Mouse (Mus musculus): ENCODE results near the gene Usp22. TPM values are rescaled to one million over a fixed set of nuclear protein-coding genes. Genes with fewer than 3 reads are reported as not detected.
"Not testable (repeated sequence)": the region's sequence is repeated elsewhere in the genome, so short reads cannot be mapped to it uniquely, and the experiment has no call there.

Gene Usp22
- polyA plus RNA-seq, 1 experiment from 2014 or later, result 344 TPM

DNA sequence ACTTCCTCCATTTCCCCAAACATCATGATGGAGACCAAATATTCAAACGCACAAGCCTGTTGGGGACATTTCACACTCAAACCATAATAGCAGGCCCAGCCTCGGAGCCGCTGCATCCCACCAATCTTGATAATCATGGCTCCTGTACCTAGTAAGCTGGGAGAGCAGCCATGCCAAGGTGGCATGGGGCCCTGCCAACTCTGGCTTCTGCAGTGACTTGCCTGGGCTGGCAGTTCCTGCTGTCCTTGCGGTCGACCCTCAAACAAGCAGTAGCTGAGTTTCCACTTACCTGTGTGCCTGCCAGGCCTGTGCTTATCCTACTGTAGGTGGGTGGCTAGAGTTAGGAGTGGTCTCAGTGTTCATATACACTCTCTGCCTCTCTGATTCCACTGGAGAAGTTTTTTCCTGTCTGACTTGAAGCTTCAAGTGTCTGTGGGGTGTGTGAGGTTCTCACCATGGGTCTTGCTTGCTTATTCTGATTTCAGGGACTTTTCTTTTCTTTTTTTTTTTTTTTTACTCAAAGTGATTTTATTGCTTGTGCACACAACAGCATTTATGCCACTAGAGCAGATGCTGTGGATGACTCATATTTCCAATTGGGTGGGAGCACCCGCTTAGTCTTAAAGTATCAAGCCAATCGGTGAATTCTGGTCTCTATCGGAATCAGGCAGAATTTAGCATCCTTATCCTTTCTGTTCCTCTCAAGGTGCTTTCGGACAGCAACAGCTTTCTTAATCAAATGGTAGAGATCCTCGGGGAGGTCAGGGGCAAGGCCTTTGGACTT is 30.5 kb upstream of the Usp22 start:
- no peak overlapping the region for H3K9ac ChIP-seq
- no peaks in the 10 kb centered on the region for H3K4me1 ChIP-seq
- no peaks in the 10 kb centered on the region for H3K27me3 ChIP-seq
- no peak overlapping the region for H3K27ac ChIP-seq
- ATAC-seq (ENCODE audit: low FRiP score), result no peak
- no peaks in the 10 kb centered on the region for H3K9me3 ChIP-seq (replicated peaks)
- 92% methylated on average over 10 of the region's 10 CpGs for WGBS
- no peaks in the 10 kb centered on the region for H3K36me3 ChIP-seq
- no peak overlapping the region for H3K4me3 ChIP-seq
- no peak overlapping the region for H3K4me2 ChIP-seq (replicated peaks)

DNA sequence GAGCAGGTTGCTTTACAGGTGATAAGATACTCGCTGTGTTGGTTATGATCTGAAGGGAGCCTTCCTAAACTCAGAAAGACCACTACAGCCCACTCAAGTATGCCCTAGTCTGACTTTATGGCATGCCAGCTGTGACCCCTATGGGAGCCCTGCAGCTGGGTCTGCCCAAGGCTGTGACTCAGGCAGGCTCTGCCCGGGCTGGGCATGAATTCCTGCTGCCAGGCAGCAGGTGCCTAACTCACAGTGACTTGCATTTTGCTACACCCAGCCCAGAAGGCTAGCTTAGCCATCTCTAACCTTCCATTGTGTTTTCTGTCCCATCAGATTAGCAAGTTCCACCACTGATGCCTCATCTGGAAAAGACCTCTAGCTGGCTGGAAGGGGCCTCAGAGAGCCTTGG is 28.0 kb upstream of the Usp22 start:
- Histone ChIP-seq H3K4me1 (no peaks in the 10 kb centered on the region), H3K27me3 (no peaks in the 10 kb centered on the region), H3K4me3 (no peak overlapping the region), H3K4me2 (replicated peaks) (no peak overlapping the region), H3K9ac (no peak overlapping the region), H3K9me3 (replicated peaks) (no peaks in the 10 kb centered on the region), H3K36me3 (no peaks in the 10 kb centered on the region), H3K27ac (no peak overlapping the region)
- ATAC-seq (ENCODE audit: low FRiP score), result no peak
- 84% methylated on average over 2 of the region's 2 CpGs for WGBS

DNA sequence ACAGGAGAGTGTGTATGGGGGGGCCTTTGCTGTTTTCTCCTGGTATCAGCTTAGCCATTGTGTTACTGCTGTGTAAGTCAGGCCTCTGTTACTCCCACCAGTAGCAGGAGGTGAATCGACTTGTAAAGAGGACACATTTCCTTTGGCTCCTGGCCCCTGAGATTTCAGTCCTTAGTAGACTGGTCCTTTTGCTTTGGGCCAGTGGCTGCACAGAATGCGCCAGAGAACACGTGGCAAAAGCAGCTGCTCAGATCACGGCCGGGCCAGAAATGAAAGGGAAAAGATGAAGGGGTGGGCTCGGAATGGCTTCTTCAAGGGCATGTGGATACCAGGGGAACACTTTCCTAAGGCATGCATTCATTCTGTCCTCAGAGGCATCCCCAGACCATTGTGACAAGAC is 27.3 kb upstream of the Usp22 start:
- Histone ChIP-seq H3K9ac (no peak overlapping the region), H3K36me3 (no peaks in the 10 kb centered on the region), H3K4me1 (no peaks in the 10 kb centered on the region), H3K4me3 (no peak overlapping the region), H3K4me2 (replicated peaks) (no peak overlapping the region), H3K27me3 (no peaks in the 10 kb centered on the region), H3K9me3 (replicated peaks) (no peaks in the 10 kb centered on the region), H3K27ac (no peak overlapping the region)
- WGBS, result 69% methylated on average over 6 of the region's 6 CpGs
- ATAC-seq (ENCODE audit: low FRiP score), result no peak

DNA sequence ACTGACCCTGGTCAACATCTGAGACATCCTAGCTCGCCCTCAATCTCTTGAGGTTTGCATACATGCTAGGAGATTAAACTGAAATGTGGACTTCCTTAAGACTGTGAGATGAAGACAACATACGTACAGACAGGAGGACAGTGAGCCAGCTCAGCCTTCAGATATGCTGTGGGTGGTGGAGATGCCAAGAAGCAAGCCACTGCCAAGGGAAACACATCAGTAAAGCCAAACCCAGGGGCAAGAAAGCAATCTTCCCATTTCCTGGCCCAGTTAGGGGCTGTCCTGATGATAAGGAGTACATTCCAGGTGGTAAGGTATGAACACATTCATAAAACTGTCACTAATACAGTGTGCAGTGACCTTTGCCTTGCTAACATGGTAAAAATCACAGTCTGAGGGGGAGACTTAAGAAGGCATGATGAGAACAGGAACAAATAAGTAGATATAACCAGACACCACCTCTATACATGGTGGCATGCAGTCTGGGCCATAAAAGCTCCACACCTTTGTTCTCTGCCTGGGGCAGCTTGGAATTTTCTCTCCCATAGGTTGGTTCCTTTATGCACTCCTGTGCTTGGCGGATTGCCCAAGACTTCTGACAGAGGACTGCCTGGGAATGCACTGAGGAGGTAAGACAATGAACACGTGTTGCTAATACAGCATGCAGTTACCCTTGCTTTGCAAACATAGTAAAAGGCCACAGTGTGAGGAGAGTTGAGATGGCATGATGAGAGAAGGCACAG is 24.9 kb upstream of the Usp22 start:
- no peaks in the 10 kb centered on the region for H3K4me1 ChIP-seq
- no peaks in the 10 kb centered on the region for H3K36me3 ChIP-seq
- no peak overlapping the region for H3K9ac ChIP-seq
- WGBS, result 70% methylated on average over 4 of the region's 4 CpGs
- H3K9me3 ChIP-seq (replicated peaks), result no peaks in the 10 kb centered on the region
- H3K4me3 ChIP-seq, result no peak overlapping the region
- H3K27ac ChIP-seq, result no peak overlapping the region
- ATAC-seq (ENCODE audit: low FRiP score), result no peak
- no peak overlapping the region for H3K4me2 ChIP-seq (replicated peaks)
- H3K27me3 ChIP-seq, result no peaks in the 10 kb centered on the region

DNA sequence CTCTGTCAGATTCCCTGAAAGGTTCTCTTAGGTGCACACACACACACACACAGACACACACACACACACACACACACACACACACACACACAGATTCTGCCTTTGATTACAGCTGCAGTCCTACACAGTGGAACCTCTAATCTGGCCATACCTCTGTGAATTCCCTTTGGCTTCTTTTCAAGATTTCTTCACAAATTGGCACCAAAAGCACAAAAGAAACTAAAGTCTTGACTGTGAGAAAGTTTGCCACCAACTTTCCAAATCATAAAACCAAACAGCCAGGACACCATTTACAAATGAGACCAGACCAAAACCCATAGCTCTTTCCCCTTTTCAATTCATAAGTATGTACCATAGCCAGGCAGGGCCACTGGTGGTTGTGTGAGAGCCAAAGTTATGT is 23.1 kb upstream of the Usp22 start:
- H3K27ac ChIP-seq, result no peak overlapping the region
- H3K4me1 ChIP-seq, result no peaks in the 10 kb centered on the region
- no peaks in the 10 kb centered on the region for H3K9me3 ChIP-seq (replicated peaks)
- H3K36me3 ChIP-seq, result no peaks in the 10 kb centered on the region
- no peak for ATAC-seq (ENCODE audit: low FRiP score)
- H3K4me3 ChIP-seq, result no peak overlapping the region
- no peak overlapping the region for H3K4me2 ChIP-seq (replicated peaks)
- no peaks in the 10 kb centered on the region for H3K27me3 ChIP-seq
- H3K9ac ChIP-seq, result no peak overlapping the region

DNA sequence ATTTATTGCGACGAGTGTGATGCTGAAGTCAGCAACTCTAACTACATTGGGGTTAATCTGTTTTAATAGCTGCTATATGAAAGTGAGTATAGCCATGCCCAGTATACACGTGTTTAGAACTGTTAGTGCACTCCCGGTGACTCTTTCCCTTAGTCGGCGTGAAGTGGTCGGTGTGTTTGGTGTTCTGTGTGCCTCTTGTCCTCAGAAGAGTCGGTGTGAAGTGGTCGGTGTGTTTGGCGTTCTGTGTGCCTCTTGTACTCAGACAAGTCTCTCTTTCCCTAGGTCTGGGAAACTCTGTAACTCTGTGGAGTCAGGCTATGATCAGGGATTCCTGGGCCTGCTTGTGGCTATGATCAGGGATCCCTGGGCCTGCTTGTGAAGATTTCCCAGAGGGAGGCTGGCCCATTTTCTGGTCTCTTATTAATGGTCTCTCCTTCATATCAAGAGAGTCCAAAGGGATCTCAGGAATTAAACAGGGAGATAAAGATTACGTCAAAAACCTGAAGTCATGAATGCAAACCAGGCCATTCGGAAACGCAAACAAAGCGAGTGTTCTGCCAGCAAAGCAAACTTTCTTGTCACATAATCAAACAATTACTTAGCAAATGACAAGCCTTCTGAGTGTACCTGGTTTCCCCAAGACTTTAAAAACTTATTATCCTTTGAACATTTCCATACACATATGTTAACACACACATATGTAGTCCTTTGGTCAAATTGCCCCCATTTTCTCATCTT is 21.9 kb upstream of the Usp22 start:
- WGBS, result 87% methylated on average over 14 of the region's 14 CpGs
- no peaks in the 10 kb centered on the region for H3K4me1 ChIP-seq

DNA sequence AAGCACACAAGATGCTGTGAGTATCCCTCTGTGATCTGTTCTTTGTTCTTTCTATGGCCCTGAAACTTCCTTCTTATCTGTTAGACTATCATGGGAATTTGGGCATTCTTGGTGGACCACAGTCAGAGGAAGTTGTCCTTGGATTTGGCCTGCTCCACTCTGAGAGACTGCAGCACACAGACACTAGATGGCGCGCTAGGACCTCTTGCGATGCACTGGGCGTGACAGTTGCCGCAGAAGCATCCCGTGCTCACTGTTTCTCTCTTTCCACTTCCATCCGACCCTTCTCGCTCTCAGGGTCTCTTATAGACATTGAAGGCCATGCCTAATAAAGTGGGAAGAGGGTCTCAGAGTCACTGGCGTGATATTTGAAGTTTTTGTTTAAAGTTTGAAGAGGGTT is 18.5 kb upstream of the Usp22 start:
- no peak overlapping the region for H3K27ac ChIP-seq
- no peak overlapping the region for H3K9ac ChIP-seq
- no peaks in the 10 kb centered on the region for H3K4me1 ChIP-seq
- WGBS, result 10% methylated on average over 9 of the region's 9 CpGs
- peak; percentile 40; the same call in 1 of the 2 replicates for ATAC-seq (ENCODE audit: low FRiP score)
- no peak overlapping the region for H3K4me3 ChIP-seq
- no peaks in the 10 kb centered on the region for H3K27me3 ChIP-seq
- no peak overlapping the region for H3K4me2 ChIP-seq (replicated peaks)
- no peaks in the 10 kb centered on the region for H3K9me3 ChIP-seq (replicated peaks)
- H3K36me3 ChIP-seq, result no peaks in the 10 kb centered on the region

More for the DNA sequence above, 21.9 kb upstream of the Usp22 start:
- Histone ChIP-seq H3K27ac (no peak overlapping the region), H3K4me2 (replicated peaks) (no peak overlapping the region), H3K27me3 (no peaks in the 10 kb centered on the region), H3K9ac (no peak overlapping the region), H3K36me3 (no peaks in the 10 kb centered on the region), H3K4me3 (no peak overlapping the region), H3K9me3 (replicated peaks) (no peaks in the 10 kb centered on the region)
- ATAC-seq (ENCODE audit: low FRiP score), result no peak

DNA sequence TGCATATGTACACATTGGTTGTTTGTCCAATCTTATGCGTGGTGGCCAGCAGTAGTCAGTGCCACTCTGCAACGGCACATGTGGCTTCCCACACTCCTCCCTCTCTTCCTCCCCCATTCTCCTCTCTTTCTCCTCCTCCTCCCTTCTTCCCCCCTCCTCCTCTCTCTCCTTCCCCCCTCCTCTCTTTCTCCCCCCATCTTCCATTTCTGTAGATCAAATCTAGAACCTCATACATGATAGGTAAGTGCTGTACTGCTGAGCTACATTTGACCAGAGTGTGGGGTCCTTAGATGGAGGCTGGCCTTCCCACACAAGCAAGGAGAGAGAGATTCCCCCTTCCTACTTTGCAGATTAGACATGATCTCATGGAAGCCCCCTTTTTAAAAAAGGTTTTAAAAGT is 17.9 kb upstream of the Usp22 start:
- H3K4me1 ChIP-seq, result no peaks in the 10 kb centered on the region
- no peaks in the 10 kb centered on the region for H3K36me3 ChIP-seq
- no peak overlapping the region for H3K4me3 ChIP-seq
- no peaks in the 10 kb centered on the region for H3K9me3 ChIP-seq (replicated peaks)
- H3K27me3 ChIP-seq, result no peaks in the 10 kb centered on the region
- no peak overlapping the region for H3K27ac ChIP-seq
- no peak overlapping the region for H3K4me2 ChIP-seq (replicated peaks)
- no peak for ATAC-seq (ENCODE audit: low FRiP score)
- H3K9ac ChIP-seq, result no peak overlapping the region
- WGBS, result 100% methylated on average over 2 of the region's 2 CpGs

DNA sequence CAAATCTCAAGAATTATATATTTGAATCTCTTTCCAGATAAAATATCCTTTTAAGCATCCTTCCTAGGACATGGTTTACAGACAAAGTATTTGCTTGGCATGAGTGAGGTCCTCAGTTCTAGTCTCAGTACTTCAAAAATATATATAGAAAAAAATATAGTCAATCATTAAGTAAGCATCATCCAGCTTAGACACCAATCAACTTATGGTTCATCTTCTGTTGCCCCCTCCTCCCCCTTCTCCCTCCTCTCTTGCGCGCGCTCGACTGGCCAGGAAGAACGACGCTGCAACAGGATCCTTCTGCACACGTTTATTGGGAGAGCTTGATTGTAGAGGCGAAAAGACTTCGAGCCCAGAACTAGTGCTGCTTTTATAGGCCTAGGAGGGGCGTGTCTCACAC is 17.3 kb upstream of the Usp22 start:
- not testable (repeated sequence) for H3K27me3 ChIP-seq; H3K9me3 ChIP-seq (replicated peaks); H3K36me3 ChIP-seq; H3K27ac ChIP-seq; H3K4me1 ChIP-seq; H3K9ac ChIP-seq; H3K4me2 ChIP-seq (replicated peaks); H3K4me3 ChIP-seq; ATAC-seq (ENCODE audit: low FRiP score)
- WGBS, result 90% methylated on average over 7 of the region's 10 CpGs

DNA sequence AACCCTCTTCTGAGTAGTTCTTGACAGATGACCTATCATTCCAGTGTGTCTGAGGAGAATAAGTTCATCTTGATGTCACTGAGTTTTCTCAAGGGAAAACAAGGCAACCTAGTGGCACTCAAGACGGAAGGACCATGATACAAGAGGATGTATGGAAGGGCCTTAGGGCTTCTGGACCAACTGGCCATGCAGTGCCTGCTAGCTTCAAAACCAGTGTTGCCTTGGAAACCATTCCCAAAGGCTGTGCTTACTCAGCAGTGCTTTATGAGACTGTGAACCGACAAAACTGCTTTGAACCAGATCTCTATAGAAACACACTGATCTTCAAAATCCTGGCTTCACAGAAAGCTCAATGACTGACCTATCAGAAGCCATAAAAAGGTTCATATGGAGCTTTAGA is 15.9 kb upstream of the Usp22 start:
- H3K4me1 ChIP-seq, result no peaks in the 10 kb centered on the region
- ATAC-seq (ENCODE audit: low FRiP score), result no peak
- no peak overlapping the region for H3K4me3 ChIP-seq
- 55% methylated on average over 2 of the region's 2 CpGs for WGBS
- H3K9ac ChIP-seq, result no peak overlapping the region
- H3K27me3 ChIP-seq, result no peaks in the 10 kb centered on the region
- H3K4me2 ChIP-seq (replicated peaks), result no peak overlapping the region
- no peak overlapping the region for H3K27ac ChIP-seq
- H3K36me3 ChIP-seq, result no peaks in the 10 kb centered on the region
- no peaks in the 10 kb centered on the region for H3K9me3 ChIP-seq (replicated peaks)

DNA sequence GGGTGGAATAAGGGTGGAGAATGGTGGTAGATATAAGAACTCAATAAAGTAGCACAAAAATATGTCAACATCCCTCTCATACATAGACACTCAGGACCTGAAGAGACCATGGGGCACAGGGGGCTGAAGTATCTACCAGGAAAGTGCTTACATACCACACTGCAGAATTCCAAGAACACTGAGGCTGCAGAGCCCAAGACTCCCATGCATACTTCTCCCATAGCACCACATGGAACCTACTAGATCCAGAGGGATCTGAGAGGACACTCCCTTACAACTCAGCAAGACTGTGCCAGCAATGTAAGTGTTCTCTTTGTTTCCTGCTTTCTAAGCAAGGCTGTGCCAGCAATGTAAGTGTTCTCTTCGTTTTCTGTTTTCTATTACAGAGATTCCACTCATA is 9.0 kb upstream of the Usp22 start:
- WGBS, result 74% methylated on average over 1 of the region's 1 CpGs
- H3K9me3 ChIP-seq (replicated peaks), result no peaks in the 10 kb centered on the region
- no peak overlapping the region for H3K4me2 ChIP-seq (replicated peaks)
- no peaks in the 10 kb centered on the region for H3K4me1 ChIP-seq
- H3K27ac ChIP-seq, result no peak overlapping the region
- ATAC-seq (ENCODE audit: low FRiP score), result no peak
- no peak overlapping the region for H3K4me3 ChIP-seq
- no peaks in the 10 kb centered on the region for H3K36me3 ChIP-seq
- no peaks in the 10 kb centered on the region for H3K27me3 ChIP-seq
- H3K9ac ChIP-seq, result no peak overlapping the region

DNA sequence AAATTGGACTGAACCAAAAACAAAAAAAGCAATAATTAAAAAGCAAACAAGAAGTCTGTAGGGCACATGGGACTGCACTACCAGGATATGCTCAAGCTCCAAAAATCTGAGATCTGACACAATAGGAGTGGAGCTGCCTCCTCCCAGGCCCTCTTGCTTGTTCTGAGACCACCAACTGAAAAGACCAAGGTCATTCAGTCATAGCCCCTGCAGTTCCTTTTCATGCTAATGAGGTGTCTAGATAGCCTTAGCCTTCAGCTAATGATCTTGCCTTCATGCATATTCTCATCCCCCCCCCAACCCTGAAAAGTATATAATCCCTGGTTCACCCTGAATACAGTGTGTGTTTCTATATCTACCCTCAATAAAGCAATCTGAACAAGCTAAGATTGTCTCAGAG is 6.8 kb upstream of the Usp22 start:
- Histone ChIP-seq H3K4me2 (replicated peaks) (no peak overlapping the region), H3K9me3 (replicated peaks) (no peaks in the 10 kb centered on the region), H3K4me3 (no peak overlapping the region), H3K27ac (no peak overlapping the region), H3K9ac (no peak overlapping the region), H3K36me3 (no peaks in the 10 kb centered on the region), H3K27me3 (no peaks in the 10 kb centered on the region), H3K4me1 (no peaks in the 10 kb centered on the region)
- no peak for ATAC-seq (ENCODE audit: low FRiP score)
